Mouse (Mus musculus) adrenal gland, postnatal 36 days (tissue): Measurements from ENCODE around the gene Hnrnpl. TPM values are rescaled to one million over a fixed set of nuclear protein-coding genes. Genes with fewer than 3 reads are reported as not detected.
A peak's percentile ranks its signal among the peaks of the same experiment; 100 is the strongest.

Experiments
- DNase-seq, 2 experiments: peaks; one replicate each; pipeline ENCODE4 v3.0.0; 2021; ENCODE audit warnings: mixed read lengths in 1 of 2
- long read RNA-seq, 2 experiments: library from polyadenylated mRNA; stranded (forward); transcript quantifications; one replicate each; pipeline ENCODE4 v2.0.0; 2021; ENCODE audit warnings: borderline sequencing depth in 2 of 2
- total RNA-seq, 2 experiments: library from RNA; stranded (reverse); gene quantifications; 2 replicates each; pipeline ENCODE4 v1.2.3; 2021

Hnrnpl gene
- total RNA-seq, result 100 to 1,000 TPM; 415 to 420 TPM
- long read RNA-seq, experiment 1, transcript Hnrnpl-201 (13 exons, 2,142 nt), result major isoform, 61 of 121 reads
- long read RNA-seq, experiment 1, partial matches to known transcripts, result 30 of 121 reads
- long read RNA-seq, experiment 1, other reads (novel, unspliced or antisense), result 23 of 121 reads
- long read RNA-seq, experiment 2, transcript Hnrnpl-201 (13 exons, 2,142 nt), result major isoform, 31 of 59 reads
- long read RNA-seq, experiment 2, partial matches to known transcripts, result 10 of 59 reads
- long read RNA-seq, experiment 2, other reads (novel, unspliced or antisense), result 10 of 59 reads

DNA sequence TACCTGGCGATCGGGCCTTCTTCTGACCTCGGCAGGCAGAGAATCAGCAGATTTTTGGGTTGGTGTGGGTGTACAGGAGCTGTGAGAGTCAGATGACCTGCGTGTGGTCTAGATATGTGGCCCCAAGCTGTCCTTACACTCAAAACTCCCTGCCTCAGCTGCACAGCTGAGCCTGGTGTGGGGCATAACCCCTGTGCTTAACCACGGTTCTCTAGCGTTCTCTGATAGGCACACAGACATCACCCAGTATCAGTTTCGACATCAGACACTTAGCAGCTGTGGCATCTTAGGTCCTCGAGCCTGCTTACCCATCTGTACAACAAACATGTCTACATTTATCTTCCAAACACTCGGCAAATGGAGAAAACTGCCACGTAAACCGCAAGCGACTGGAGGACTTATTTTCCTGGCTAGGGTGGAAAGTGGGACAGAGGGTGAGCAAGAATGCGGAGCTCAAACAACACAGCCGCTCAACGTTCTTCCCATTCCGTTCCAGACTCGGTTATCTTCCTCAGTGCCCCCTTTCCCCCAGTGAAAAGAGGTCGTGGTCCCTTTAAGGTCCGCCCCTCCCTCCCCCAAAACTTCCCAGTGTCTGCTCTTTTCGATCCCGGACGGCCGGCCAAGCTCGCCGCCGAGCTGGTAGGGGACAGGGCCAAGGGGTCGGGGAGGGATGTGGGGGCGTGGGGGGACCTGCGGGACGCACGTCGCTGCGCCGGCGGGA lies at the start of gene Hnrnpl:
Gene Hnrnpl (plus strand): TSS at position 321 of the 721 bp plus-strand sequence.
- peak; percentile 71 to 81 for DNase-seq

DNA sequence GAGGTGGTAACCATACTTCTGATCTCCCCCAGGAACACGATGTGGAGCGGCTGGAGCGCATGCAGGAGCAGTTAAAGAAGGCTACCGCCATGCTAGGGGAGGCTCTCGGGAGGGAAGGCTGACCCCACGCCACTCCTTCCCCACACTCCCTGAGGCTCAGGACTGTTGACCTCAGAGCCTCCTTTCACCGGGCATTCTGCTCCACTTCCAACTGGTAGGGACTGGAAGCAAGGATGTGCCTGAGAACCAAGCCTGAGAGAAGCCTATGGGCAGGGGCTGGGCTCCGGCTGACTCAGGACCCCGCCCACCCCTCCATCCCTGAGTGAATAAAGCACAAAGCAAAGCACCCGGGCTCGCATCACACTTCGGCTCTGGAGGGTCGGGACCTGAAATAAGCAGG lies 49.7 kb upstream of the Hnrnpl start:
- no peak for DNase-seq

DNA sequence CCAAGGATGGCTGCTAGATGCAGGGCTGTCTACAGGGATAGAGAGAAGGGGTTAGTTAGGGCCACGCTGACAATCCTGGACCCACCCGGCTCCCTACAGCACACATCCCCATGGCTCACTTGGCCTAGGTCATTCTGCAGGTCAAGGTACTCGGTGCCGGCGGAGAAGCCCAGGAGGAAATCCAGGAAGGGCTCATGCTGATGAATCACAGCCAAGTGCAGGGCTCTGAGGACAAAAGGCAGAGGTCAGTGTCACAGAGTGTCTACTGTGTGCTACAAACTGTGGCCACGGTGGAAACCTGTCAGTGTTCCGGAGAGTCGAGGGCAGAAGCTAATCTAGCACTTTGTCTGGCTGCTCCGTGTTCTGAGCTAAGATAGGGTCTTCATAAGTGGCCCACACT lies 46.4 kb upstream of the Hnrnpl start:
- DNase-seq, result peak; percentile 34 to 56

DNA sequence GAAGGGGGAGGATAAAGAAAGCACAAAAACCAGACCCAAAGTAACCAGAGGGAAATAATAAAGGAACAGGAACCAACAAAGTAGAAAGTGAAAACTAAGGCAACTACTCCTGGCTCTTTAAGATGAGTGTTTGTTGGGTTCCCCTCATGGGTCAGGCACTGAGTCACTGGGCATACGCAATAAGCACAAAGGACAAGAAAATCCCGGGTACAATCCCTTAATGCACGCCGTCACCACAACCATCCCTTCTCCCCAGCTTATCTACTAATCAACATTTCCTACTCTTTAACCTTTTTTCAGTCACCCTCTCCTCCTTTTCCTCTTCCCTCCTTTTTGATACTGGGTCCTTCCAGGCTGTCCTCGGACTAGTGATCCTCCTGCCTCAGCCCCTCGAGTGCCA lies 43.1 kb upstream of the Hnrnpl start:
- DNase-seq, result peak; percentile 45 to 55

DNA sequence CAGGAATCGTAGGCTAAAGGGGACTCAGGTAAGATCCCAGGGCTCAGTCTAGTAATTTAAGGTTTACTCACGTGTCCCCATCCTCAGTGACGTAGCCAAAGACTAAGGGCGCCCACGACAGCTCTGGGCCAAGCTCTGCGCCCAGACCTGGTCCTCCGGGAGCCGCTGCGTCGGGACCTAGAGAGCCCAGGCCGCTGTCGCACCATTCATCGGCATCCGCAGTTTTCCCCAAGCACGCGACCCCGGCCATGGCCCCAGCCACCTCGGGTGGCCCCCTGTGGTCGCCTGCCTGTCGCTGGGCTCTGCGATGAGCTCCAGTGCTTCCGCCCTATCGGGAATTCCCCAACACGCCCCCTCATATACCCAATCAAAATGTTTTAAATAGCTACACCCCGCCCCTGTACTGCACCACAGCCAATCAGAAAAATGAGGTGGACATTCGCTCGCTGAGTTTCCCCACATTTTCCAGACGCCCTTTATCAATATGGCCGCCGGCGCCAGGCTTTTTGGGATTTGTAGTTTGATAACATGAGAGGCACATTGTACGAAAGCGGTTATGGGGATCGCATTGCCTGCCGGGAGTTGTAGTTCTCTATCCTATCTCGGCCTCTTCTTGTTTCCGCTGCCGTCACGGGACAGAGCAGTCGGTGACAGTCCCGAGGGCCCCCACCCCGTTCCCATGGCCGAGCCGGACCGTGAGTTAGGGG lies 42.0 kb upstream of the Hnrnpl start, which contains the start of gene Sirt2:
Gene Sirt2 (plus strand): TSS at position 563 of the 707 bp plus-strand sequence.
- peak; percentile 94 to 97 for DNase-seq

DNA sequence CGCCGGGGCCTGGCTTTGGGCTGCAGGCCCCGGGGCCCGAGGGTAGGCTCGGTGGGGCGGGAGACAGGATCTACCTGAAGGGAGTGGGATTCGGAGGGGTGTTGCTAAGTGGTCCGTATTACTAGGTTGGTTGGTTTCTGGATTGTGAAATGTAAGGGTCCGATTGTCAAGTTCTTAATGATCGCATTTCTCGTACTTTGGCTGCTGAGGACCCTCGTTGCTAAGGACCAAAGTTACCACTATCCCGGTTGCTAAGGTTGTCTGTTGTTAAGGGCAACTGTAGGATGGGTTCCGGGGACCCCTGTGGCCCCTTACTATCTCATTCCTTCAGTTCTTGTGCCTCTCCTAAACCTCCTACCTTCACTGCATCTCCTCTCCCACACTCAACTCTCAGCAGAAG lies 41.4 kb upstream of the Hnrnpl start:
- no peak for DNase-seq

DNA sequence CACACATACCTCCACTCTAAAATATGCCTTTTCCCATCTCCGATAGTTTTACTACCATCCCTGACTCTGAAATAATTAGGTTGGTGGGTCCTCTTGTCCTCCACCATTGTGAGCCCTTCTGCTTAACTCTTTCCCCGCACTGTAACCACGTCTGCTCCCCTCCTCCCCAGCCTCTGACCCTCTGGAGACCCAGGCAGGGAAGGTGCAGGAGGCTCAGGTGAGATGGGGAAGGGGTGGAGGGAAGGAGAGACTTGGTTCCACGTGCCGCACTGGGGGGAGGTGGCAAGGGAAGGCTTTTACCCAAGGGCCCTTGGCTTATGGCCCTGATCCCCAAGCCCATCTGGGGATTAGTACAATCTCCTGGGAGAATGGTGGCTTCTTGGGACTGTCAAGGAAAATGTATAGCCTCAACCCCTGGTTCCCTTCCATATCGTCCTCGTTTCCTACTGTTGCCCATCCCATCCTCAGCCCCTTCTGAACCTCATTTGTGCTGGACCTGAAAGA lies 40.8 kb upstream of the Hnrnpl start, which contains the start of gene Nfkbib:
Gene Nfkbib (minus strand): TSS at position 51 of the 504 bp plus-strand sequence.
- no peak for DNase-seq

DNA sequence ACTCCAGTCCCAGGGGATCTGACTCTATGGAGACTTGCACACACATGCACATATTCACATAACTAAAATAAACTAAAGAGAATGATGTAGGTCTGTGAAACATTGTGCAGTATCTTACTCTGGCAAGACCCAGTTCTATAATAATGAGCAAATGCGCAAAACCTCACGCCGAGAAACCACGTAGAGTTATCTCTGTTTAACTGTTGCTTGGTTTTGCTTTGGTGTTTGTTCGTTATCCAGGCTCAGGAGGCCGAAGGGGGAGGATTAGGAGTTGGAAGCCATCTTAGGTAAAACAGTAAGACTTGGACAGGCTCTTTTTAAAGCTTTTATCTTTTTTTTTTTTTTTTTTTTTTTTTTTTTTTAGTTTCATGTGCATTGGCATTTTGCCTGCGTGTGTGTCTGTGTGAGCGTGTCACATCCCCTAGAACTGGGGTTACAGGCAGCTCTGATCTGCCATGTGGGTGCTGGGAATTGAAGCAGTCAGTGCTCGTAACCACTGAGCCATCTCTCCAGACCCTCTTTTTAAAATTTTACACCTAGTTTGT lies 38.9 kb upstream of the Hnrnpl start:
- DNase-seq, result no peak

DNA sequence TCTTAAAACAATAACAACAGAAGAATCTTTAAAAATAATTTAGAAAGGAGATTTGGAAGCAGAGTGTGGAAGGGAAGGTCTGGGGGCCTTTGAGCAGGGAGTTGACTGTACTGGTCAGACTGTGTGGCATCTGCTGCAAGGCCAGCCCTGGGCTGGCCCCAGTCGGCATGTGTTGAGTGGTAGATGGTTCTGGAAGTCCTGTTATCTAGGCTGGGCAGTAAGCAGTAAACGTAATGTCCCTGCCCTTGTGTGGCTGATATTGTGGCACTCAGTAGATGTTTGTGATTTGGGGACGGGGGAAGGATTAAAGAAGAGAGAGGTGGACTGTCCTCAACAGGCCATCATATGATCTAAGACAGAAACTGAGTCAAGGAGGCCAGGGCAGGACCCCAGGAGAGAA lies 38.0 kb upstream of the Hnrnpl start:
- no peak for DNase-seq

DNA sequence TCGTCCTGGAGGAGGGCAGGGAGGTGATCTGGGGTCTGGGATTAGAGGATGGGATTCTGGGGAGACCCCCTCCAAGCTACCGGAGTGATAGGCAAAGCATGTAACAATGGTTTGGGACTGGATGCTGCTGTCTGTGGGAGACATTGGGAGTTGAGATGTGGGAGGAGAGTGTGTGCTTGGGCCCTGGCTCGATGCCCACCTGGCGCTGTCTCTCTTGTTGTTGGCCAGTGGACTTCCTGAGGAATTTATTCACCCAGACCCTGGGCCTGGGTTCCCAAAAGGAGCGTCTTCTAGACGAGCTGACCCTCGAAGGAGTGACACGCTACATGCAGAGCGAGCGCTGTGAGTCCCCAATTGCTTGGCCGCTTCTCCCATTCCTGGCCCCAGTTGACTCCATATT lies 36.5 kb upstream of the Hnrnpl start:
- peak in 1 of 2 experiments; percentile 28 for DNase-seq

DNA sequence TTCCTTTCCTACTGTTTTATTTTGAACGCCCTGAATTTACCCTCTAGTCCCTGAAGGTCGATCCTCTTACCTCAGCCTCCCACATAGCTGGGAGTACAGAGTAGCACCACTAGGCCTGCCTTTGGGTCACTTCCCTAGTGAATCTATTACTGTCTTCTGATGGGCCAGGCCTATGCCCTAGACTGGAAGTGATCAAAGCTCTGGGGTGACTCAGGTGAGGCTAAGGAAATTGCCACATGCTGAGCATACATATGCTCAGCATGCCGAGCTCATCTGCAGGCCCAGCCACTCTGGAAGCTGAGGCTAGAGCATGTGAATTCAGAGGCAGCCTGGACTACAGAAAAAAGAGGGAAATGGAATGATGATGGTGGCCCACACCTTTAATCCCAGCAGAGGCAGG lies 35.2 kb upstream of the Hnrnpl start:
- DNase-seq, result no peak

DNA sequence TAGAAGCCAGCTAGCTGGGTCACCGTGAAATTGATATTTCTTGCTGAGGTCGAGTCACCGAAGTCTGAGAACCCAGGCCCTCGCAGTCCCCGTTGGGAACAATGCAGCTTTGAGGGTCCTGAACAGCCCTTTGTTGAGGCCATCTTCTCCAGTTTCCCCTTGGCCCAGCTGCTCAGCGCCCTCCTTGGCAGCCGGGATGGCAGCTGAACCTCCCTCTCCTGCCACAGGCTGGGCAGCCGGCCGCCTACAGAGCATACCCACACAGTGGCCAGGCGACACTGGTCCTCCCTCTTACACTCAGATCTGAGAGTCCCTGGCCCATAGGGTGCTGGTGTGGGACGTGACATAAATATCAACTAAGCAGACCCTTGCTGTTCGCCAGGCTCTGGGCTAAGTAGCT lies 34.2 kb upstream of the Hnrnpl start:
- no peak for DNase-seq

DNA sequence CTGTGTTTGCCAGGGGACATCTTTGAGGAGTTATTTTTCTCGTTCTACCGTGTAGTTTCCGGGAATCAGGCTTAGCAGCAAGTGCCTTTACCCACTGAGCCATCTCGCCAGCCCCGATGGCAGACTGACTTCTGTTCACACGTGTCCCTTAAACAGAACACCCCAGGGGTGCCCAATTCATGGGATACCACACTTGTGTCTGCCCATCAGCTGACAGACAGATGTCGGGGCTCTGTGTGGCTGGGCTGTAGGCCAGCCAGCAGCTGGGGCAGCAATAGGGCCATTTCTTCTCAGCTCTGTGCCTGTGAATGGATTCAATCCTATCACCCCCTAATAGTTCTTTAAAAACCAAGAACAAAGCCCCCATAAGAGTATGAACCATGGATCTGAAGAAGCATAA lies 33.2 kb upstream of the Hnrnpl start:
- DNase-seq, result no peak

DNA sequence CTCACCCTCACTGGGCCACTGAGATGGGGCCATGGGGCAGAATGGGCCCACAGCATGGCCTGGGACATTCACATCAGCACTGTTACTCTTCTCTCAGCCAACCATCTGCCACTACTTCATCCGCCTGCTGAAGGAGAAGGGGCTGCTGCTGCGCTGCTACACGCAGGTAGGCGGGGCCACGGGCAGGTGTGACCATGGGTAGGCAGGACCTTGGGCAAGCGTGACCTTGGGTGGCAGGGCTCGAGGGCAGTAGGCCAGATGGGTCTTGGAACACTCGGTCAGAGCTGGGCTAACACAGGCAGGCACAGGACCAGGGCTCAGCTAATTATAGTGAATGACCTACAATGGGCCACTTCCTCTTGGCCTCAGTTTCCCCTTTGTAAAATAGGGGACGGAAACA lies 29.5 kb upstream of the Hnrnpl start:
- DNase-seq, result peak; percentile 40 to 41

DNA sequence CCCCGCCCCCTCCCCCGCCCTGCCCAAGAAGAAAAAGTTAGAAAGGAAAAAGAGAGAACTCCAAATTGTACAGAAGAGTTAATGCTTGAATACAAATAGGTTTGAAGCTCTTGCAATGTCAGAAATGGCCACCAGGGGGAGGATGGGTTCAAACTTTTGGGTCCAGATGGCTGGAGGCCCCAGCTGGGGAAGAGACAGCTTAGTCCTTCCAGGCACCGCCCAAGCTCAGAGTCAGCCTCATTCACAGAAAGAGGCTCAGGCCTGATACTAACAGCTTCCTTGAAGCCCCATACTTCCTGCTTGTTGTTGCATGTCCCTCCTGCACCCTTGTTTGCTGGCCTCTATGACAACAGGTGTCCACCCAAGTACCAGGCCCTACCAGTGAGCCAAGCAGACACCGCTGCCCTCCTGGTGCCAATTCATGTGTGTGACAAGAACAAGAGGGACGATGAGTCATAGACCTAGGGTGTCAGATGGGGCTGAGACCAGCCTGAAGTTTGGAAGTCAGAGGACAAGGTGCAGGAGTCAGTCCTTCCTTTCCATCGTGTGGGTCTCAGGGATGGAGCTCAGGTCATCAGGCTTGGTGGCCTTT lies 28.2 kb upstream of the Hnrnpl start:
- peak; percentile 88 to 91 for DNase-seq

DNA sequence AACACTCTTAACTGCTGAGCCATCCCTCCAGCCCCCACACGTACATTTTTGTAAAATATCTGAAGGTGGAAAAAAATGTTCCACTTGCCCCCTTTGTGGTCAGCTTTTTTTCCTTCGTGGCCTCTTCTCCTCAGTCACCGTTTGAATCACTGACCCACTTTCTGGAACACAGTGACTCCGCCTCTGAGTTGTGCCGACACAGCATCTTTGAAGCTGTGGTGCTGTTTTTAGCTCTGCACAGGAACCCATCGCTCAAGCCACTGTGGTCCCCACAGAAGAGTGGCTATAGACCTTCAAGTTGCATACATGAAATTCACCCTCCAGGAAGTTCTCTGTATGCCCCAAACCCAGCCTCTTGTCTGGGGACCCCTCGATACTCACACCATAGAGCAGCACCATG lies 27.5 kb upstream of the Hnrnpl start:
- DNase-seq, result peak; percentile 54 to 60

DNA sequence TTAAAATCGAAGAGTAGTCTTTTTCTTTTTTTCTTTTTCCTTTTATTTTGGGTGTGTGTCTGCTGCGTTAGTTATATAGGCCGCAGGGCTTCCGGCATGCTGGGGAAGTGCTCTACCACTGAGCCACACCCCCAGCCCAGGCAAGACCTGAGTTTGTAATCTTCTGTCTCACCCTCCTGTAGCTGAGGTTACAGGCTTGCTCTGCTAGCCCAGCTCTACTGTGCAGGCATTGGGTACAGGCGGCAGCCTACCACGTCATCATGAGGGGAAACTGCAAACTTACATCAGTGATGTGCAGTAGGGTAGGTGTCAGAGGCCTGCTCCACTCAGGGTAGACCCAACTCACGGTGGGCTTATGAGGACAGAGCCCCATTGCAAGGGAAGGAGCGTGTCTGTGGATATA lies 27.1 kb upstream of the Hnrnpl start:
- no peak for DNase-seq

DNA sequence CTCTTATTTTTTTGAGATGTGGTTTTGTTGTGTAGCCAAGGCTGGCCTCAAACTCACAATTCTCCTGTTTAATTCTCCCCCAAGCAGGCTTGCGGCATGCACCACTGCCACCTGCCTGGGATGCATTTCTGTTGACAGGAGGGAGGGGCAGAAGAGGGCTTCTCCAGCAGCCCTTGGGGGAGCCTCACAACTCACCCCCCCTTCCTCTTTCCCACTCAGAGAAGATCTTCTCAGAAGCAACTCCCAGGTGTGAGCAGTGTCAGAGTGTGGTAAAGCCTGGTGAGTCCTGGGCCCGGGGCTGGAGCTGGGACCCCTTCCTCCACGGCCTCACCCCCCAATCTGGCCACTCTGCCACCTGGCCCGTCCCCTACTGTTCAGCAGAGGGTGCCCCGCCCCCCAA lies 23.2 kb upstream of the Hnrnpl start:
- DNase-seq, result no peak

DNA sequence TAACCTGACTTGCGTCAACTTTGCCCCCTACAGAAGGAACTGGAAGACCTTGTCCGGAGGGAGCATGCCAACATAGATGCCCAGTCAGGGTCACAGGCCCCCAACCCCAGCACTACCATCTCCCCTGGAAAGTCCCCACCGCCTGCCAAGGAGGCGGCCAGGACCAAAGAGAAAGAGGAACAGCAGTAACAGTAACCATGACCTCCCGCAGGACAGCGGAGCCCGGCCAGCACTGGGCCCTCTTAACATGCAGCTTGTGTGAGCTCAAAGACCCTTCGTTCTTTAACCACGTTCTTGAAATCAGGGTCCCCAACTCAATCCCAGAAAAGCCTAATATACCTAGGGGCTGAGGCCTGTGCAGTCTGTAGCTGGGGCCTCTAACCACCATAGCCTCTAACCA lies 20.5 kb upstream of the Hnrnpl start:
- DNase-seq, result no peak

DNA sequence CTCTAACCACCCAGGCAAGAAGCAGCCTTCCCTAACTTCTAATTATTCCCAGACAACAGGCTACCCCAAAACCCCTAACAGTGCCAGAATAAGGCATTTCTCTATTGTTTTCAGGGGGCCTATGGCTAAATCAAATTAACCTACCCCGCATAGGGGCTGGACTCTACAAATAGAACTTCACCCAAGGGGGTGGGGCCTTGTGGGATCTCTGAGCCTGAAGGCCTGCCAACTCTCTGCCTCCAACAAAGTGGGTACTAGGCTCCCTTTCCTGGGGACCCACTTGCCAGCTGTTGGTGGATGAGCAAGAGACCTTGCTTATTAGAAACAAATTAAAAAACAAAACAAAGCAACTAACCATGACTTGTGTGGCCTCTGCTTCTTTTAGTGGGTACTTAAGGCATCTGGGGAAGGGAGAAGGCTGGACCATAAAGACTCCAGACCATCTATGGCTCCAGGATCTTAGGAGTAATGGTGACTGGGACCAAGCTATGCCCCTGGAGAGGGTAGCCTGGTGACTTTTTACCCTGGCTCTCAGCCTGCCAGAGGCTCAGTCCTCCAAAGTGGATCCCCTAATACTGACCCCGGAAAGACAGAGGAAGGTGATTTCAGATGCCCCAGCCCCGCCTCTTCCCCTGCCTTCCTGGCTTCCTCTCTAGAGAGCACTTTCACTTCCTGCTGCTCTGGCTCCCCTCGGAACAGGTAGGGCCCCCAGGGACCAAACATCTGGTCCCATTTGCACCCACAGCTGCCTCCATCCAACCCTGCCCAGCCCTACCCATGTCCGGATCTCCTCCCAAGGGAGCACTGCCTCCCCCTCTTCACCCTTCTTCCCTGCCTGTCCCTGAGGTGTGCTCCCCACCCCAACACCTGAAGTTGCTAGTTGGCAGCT lies 19.8 kb upstream of the Hnrnpl start, which contains the start of gene Rinl:
Gene Rinl (plus strand): TSS at position 663 of the 889 bp plus-strand sequence.
- peak in 1 of 2 experiments; percentile 25 for DNase-seq

DNA sequence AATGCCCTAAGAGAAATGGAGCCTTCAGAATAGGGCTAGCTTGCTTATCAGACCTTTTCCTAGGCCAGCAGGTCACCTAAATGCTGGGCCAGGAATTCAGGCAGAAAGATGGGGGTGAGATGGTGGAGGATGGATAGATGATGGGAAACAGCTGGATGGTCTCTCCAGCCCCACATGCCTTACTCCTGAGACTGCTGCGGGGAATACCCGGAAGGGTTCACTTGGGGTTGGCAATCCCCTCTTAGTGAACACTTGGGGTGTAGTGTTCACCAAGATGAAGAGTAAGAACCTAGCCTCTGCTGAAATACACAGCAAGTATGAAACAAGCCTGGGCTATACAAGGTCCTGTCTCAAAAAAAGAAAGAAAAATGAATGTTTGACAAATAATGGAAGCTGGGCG lies 19.1 kb upstream of the Hnrnpl start:
- no peak for DNase-seq
